Mouse (Mus musculus) Patski (cell line): Measurements from ENCODE around the gene Gdi2. TPM values are rescaled to one million over a fixed set of nuclear protein-coding genes. Genes with fewer than 3 reads are reported as not detected.
A peak's percentile ranks its signal among the peaks of the same experiment; 100 is the strongest.
"Not testable (repeated sequence)": the region's sequence is repeated elsewhere in the genome, so short reads cannot be mapped to it uniquely, and the experiment has no call there.

Source experiments
- ATAC-seq: fragments of 100-300 bp; one replicate; pipeline ENCODE4 v1.8.0; 2021
- CTCF ChIA-PET: fragments of 350-600 bp; sonication (Branson Sonifier 250); formaldehyde crosslinking; loops from one replicate; lab custom pipeline; 2022; ENCODE audit warnings: inconsistent platforms; lab: Charles Lee
- POLR2A ChIA-PET: fragments of 350-600 bp; sonication (Branson Sonifier 250); formaldehyde crosslinking; loops from one replicate; lab custom pipeline; 2022; ENCODE audit warnings: antibody characterized with exemption, inconsistent platforms; lab: Charles Lee
- DNase-seq: peaks from one replicate; pipeline ENCODE4 v3.0.0-alpha.2; 2011; ENCODE audit warnings: low read depth, low spot score
- H3K27me3 ChIP-seq: fragments of 371-371 bp; one replicate; pipeline ENCODE4 v1.5.1; 2021
- CTCF ChIP-seq: fragments of 100-300 bp; IDR thresholded peaks from one replicate; pipeline ENCODE4 v1.5.1; 2021
- in situ Hi-C: fragments of 300-500 bp; cut with MboI; formaldehyde crosslinking; loops from 3 replicates; pipeline ENCODE4 v1.11.1; 2018; ENCODE audit warnings: low pct_unique_long_range_greater_than_20kb, mixed read lengths
- polyA plus RNA-seq: library from polyadenylated mRNA; unstranded; gene quantifications from one replicate; pipeline ENCODE4 v1.2.3, GENCODE M21; 2021

Gdi2 gene
- 436 TPM for polyA plus RNA-seq

DNA sequence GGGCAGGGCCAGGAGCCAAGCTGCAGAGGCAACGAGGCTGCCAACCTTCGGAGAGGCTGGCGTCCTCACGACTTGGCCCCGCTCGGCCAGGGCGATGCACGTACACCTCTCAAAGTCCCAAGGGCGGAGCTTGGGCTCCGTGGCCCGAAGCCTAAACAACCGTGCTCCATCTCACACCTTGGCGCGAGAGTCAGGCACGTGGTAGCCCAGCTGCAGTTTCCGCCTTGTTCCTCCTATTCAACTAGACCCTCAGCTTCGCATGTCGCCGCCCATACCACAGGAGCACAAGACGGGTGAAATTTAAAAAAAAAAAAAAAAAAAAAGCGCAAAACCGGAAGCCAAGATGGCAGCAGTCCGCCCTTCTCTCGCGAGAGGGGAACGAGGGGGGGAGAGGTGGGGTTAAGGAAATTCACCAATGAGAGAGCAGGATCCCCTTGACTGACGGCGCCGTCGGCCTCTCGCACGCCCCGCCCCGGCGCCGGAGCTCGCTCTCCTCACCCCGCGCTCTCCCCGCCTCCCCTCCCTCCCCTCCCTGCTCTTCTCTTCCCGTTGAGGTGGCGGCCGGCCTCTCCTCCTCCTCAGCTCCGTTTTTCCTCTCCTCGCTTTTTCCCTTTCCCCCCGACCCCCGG lies at the start of gene Gdi2:
Gene Gdi2, plus strand, starts transcription at position 470 of the 629 bp plus-strand sequence.
- TF ChIP-seq CTCF, result no peak
- ATAC-seq, result peak; percentile 91
- no peaks in the 10 kb centered on the region for H3K27me3 ChIP-seq
- ChIA-PET POLR2A (interaction anchor here (0.6 kb wide), 1 partner anchor 46 kb away, joined by 3 read pairs; no protein-coding TSS in a partner anchor), CTCF (no interaction called here)
- in situ Hi-C loops, result no loop called here
- peak; percentile 69 for DNase-seq

DNA sequence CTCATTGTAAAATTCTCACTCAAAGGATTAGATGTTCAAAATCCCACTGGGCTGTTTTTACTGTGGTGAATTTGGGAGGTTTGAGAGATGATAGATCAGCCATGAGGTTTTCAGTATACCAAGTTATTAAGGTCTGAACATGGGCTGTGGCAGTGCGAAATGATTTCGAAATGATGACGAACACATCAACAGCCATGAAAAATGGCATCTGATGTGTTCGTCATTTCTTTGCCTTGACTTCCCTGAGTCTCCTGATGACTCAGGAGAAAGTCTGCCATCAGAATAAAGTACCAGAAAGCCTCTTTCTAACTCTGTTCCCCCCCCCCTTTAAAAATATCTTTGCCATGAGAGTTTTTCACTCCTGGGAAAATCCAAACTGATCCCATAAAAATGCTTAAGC lies 42.3 kb upstream of the Gdi2 start:
- POLR2A ChIA-PET, result no interaction called here
- no peak for DNase-seq
- no peak for ATAC-seq
- no peaks in the 10 kb centered on the region for H3K27me3 ChIP-seq
- TF ChIP-seq CTCF, result no peak
- CTCF ChIA-PET, result interaction anchor here (2.6 kb wide), 1 partner anchor 12 kb away, joined by 6 read pairs; no protein-coding TSS in a partner anchor
- in situ Hi-C loops, result no loop called here

DNA sequence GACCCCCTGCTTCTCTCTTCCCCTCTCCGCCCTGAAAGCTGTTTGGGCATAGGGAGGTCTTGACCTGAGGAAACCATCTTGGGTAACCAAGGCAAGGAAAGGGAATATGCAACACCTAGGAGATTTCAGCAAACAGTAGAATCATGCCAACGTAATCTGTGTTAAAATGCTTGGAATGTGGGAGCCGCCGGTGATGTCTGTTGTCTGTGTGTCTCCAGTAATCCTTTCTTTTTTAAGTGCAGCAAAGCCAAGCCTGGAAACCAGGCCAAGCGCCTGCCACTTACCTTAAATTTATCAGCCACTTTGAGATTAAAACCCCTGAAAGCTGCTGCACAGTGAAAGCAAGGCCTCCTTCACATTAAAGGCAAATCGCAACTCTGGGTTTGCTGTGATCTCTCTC lies 36.8 kb upstream of the Gdi2 start:
- in situ Hi-C loops, result not testable (repeated sequence)

DNA sequence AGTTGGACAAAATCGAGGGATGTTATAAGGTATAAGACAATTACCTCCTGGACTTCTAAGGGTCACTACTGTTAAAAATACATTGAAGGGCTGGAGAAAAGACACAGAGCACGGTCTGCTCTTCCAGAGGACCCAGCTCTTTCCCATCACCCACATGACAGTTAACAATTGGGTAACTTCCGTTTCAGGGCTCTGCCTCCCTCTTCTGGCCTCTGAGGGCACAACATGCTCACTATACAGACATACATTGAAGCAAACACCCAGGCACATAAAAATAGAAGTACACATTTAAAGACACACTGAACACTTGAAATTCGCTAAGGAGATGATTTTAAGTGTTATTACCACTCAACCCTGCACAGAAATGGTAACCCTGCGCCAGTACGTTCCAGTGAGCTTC lies 22.5 kb upstream of the Gdi2 start:
- POLR2A ChIA-PET, CTCF ChIA-PET, in situ Hi-C loops, DNase-seq, H3K27me3 ChIP-seq, ATAC-seq: not testable (repeated sequence)

More for the DNA sequence above, 36.8 kb upstream of the Gdi2 start:
- H3K27me3 ChIP-seq, POLR2A ChIA-PET, DNase-seq, CTCF ChIA-PET, ATAC-seq: not testable (repeated sequence)

DNA sequence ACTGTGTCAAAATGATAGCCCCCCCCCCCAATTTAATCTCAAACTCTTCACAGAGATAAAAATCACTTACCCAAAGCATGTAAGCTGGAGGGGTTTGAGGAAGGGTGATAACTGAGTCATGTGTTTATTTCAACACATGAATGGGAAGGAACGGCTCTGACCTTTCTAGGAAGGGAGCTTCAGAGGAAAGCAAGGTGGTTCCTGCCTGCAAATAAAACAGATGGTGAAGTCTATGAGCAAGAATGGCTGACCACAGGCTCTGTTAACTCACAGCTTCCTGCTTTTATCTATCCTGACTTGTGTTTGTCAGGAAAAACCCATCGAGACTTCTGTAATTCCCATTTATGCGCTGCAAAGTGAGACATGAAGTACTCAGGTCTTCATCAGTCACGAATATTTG lies 18.5 kb upstream of the Gdi2 start:
- H3K27me3 ChIP-seq, CTCF ChIA-PET, in situ Hi-C loops, ATAC-seq, POLR2A ChIA-PET, DNase-seq: not testable (repeated sequence)

DNA sequence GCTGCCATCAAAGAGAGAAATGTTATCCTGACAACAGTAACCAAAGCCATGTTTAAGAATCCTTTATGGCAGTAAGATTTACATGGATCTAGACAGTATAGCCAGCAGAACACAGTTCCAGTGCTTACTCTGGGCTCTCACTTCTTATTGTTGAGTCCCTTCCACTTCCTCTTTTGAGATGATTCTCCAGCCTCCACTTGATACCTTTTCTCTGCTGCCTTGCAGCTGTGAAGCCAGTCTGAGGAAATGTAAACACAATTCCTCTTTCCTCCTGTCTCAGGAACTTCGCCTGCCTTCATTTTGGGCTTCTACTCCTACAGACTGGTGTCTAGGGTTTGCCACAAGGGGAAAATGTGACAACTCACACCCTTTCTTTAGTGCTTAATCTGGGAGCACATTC lies 17.9 kb upstream of the Gdi2 start:
- POLR2A ChIA-PET, ATAC-seq, H3K27me3 ChIP-seq, DNase-seq, CTCF ChIA-PET, in situ Hi-C loops: not testable (repeated sequence)

DNA sequence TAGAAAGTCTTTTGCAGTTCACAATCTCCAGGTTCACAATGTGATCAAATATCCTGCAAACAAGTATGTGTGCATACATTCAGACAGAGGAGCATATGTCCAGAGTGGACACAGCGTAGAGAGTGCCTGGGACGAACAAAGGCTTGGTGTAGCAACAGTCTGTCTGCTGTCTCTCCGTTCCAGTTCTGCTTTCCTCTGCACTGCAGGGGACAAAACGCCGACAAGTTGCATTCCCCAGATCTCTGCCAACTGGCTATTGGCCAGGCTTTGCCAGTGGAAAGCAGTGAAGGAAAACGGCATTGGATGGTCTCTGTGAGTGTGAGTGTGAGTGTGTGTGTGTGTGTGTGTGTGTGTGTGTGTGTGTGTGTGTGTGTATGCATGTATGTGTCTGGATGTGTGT lies 14.4 kb upstream of the Gdi2 start:
- in situ Hi-C loops, result no loop called here
- ChIA-PET POLR2A (no interaction called here), CTCF (no interaction called here)
- no peak for DNase-seq
- no peak for TF ChIP-seq CTCF
- peak; percentile 57 for ATAC-seq
- H3K27me3 ChIP-seq, result no peaks in the 10 kb centered on the region

DNA sequence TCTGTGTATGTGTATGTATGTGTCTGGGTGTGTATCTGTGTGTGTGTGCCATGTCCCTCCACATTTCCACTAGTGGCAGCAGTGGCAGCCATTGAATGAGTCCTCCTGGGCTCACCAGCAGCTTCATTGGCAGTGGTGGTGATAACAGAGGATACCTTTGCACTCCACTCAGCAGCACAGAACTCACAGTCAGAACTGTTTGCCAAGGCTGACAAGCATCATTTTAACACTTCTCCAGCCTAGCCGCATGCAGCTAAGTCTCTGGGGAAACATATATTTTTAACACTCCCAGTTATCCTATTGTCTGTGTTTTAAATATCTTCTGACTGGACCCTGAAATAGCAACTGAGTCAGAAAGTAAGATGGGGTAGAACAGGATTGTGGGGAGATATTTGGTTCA lies 13.9 kb upstream of the Gdi2 start:
- in situ Hi-C loops, result no loop called here
- H3K27me3 ChIP-seq, result no peaks in the 10 kb centered on the region
- DNase-seq (no peak), ATAC-seq (no peak)
- TF ChIP-seq CTCF, result no peak
- ChIA-PET CTCF (no interaction called here), POLR2A (no interaction called here)

DNA sequence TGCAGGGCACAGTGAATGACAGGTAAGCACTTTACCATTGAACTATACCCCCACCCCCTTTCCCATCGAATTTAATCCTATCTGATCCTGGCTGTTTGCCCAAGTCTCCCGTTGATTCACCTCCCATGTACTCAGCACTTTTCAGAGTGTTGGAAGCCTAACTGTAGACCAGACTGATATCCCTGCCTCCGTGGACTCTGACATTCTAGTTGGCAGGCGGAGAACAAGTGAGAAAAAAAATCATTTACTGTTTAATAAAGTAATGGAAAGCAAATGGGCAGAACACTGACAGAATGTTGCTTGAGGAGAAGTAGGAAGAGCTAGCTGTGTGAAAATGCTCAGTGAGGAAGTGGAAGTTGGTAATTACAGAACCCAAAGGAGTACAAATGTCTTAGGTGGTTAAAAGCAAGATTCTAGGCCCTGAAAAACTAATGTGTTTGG lies 12.2 kb upstream of the Gdi2 start:
- ChIA-PET CTCF (no interaction called here), POLR2A (no interaction called here)
- H3K27me3 ChIP-seq, result no peaks in the 10 kb centered on the region
- no peak for DNase-seq
- no peak for ATAC-seq
- in situ Hi-C loops, result no loop called here
- TF ChIP-seq CTCF, result no peak

DNA sequence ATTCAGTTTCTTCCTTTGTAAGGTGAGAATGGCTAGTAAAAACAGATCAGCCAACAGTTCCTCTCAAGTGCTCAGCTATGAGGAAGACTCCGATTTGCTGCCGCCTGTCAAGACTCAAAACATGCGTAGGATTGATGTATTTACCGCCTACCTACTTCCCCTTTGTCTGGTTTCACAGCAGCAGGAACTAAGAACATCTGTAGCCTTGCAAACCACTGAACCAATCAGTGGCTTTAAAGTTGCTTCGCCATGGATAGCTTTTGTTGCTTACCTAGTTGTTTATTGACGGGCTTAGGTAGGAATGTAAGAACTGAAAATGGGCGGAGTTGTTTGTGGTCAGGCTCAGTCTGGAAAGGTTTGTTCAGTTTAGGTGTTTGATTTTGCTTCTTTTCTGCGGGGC lies 11.5 kb upstream of the Gdi2 start:
- ATAC-seq (no peak), DNase-seq (no peak)
- TF ChIP-seq CTCF, result no peak
- POLR2A ChIA-PET, result no interaction called here
- H3K27me3 ChIP-seq, result no peaks in the 10 kb centered on the region
- CTCF ChIA-PET, result no interaction called here
- in situ Hi-C loops, result no loop called here

DNA sequence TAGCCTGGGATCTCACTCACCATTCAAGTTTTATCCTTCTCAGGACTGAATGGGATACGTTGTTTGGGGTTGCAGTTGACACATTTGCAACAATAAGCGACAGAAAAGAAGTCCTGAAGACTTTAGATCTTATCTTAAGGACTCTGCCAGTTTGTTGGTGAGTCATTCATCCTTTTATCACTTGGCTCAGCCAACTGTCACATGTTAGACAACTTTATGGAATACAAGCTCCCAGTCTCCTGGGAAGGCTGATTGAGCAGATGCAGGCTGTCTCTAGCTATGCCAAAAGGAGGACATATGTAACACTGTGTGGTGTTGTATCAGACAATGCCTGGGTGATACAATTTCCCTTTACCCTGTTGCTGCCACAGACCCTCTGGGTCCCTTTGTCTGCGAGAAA lies 7.4 kb upstream of the Gdi2 start:
- TF ChIP-seq CTCF, result no peak
- ATAC-seq (no peak), DNase-seq (no peak)
- no peaks in the 10 kb centered on the region for H3K27me3 ChIP-seq
- CTCF ChIA-PET, result no interaction called here
- in situ Hi-C loops, result no loop called here
- POLR2A ChIA-PET, result no interaction called here

DNA sequence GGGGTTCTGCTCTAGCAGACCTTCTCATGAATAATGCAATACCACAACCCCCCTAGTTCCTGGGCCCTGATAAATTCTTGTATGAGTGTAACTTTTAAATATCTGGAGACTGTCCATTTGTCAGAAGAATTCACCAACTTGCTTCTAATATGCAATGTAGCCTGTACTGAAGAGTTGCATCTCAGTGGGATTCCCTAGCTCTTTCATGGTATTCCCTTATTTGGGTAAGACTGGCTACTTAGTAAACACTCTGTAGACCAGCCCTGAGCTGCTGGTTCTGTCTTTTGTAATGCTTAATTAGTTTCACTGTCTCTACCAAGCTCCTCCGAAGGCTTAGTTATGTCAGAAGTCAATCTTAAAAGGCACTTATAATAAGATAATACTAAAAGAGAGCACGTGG lies 6.7 kb upstream of the Gdi2 start:
- ATAC-seq, CTCF ChIA-PET, POLR2A ChIA-PET, in situ Hi-C loops, DNase-seq, H3K27me3 ChIP-seq: not testable (repeated sequence)
